ENCODE assay signal across 31 mouse cellular contexts in the genomic region with DNA sequence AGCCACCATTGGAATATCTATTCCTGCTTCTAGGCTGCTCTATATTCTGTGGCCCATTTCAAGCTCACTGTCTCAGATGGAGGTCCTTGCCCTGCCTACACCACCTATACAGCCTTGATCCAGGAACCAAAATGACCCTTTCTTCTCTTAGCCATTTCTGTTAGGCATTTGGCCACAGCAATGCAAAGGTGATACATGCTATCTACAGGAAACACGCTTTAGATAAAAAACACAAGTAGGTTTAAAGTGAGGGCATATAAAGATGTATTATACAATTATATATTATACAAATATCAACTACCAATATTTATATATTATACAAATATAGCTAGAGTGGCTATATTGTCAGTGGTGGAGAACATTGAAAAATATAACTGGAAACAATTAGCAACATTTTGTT.
"Had no signal": no experiment of that assay in that cellular context is flagged by ENCODE, and none has a peak within 500 bp of the region (broad histone marks: within the 10 kb centered on the region; RNA-seq: fewer than 3 reads in every experiment).

No protein-coding gene starts in this region.

- H3K9me3 ChIP-seq: limb, embryonic 12.5 days; limb, embryonic 13.5 days; limb, embryonic 15.5 days; liver, embryonic 12.5 days; liver, embryonic 13.5 days; liver, embryonic 15.5 days; lung, embryonic 15.5 days; megakaryocyte, embryonic 14.5 days; midbrain, embryonic 10.5 days; midbrain, embryonic 12.5 days; midbrain, embryonic 13.5 days; midbrain, embryonic 15.5 days; neural tube, embryonic 12.5 days had no signal

- H3K27ac ChIP-seq: limb, embryonic 12.5 days; limb, embryonic 13.5 days; limb, embryonic 15.5 days; liver, embryonic 12.5 days; liver, embryonic 13.5 days; liver, embryonic 14.5 days; liver, embryonic 15.5 days; lung, embryonic 15.5 days; macrophage; midbrain, embryonic 10.5 days; midbrain, embryonic 12.5 days; midbrain, embryonic 13.5 days; midbrain, embryonic 15.5 days; neural tube, embryonic 12.5 days had no signal

- H3K27me3 ChIP-seq: limb, embryonic 12.5 days; limb, embryonic 13.5 days; limb, embryonic 15.5 days; liver, embryonic 12.5 days; liver, embryonic 13.5 days; liver, embryonic 15.5 days; lung, embryonic 15.5 days; megakaryocyte, embryonic 14.5 days; midbrain, embryonic 12.5 days; midbrain, embryonic 13.5 days; midbrain, embryonic 15.5 days; neural tube, embryonic 12.5 days had no signal

- H3K4me2 ChIP-seq: limb, embryonic 12.5 days; limb, embryonic 13.5 days; limb, embryonic 15.5 days; liver, embryonic 11.5 days; liver, embryonic 12.5 days; liver, embryonic 13.5 days; liver, embryonic 15.5 days; lung, embryonic 14.5 days; lung, embryonic 15.5 days; midbrain, embryonic 11.5 days; midbrain, embryonic 12.5 days; midbrain, embryonic 13.5 days; midbrain, embryonic 15.5 days; neural tube, embryonic 12.5 days had no signal

- H3K36me3 ChIP-seq: limb, embryonic 12.5 days; limb, embryonic 13.5 days; limb, embryonic 15.5 days; liver, embryonic 12.5 days; liver, embryonic 13.5 days; liver, embryonic 15.5 days; lung, embryonic 15.5 days; midbrain, embryonic 10.5 days; midbrain, embryonic 12.5 days; midbrain, embryonic 13.5 days; midbrain, embryonic 15.5 days; neural tube, embryonic 12.5 days had no signal

- H3K9ac ChIP-seq: limb, embryonic 12.5 days; limb, embryonic 13.5 days; limb, embryonic 15.5 days; liver, embryonic 12.5 days; liver, embryonic 13.5 days; liver, embryonic 14.5 days; liver, embryonic 15.5 days; liver, postnatal 0 days; lung, embryonic 14.5 days; lung, embryonic 15.5 days; midbrain, embryonic 12.5 days; midbrain, embryonic 13.5 days; midbrain, embryonic 15.5 days; neural tube, embryonic 12.5 days had no signal

- H3K4me3 ChIP-seq: limb, embryonic 12.5 days; limb, embryonic 13.5 days; limb, embryonic 15.5 days; liver, embryonic 12.5 days; liver, embryonic 13.5 days; liver, embryonic 15.5 days; lung, embryonic 15.5 days; megakaryocyte, embryonic 14.5 days; midbrain, embryonic 10.5 days; midbrain, embryonic 12.5 days; midbrain, embryonic 13.5 days; midbrain, embryonic 15.5 days; myocyte; neural tube, embryonic 12.5 days had no signal

- DNase-seq: left cerebral cortex, postnatal 4 days; liver; liver, embryonic 13.5 days; liver, postnatal 0 days; lung, adult 18-20 months; lung, adult 2 months; lung, embryonic 14.5 days; lung, postnatal 10 days; lung, postnatal 14 days; lung, postnatal 36 days; lung, postnatal 4 days; midbrain, embryonic 14.5 days had no signal

- ATAC-seq: liver, embryonic 12.5 days; liver, postnatal 0 days; lung, postnatal 0 days; midbrain, embryonic 13.5 days; midbrain, embryonic 15.5 days; midbrain, embryonic 16.5 days had no signal

- H3K4me1 ChIP-seq: limb, embryonic 12.5 days; limb, embryonic 13.5 days; limb, embryonic 15.5 days; liver, embryonic 12.5 days; liver, embryonic 13.5 days; liver, embryonic 15.5 days; lung, embryonic 15.5 days; megakaryocyte, embryonic 14.5 days; midbrain, embryonic 10.5 days; midbrain, embryonic 12.5 days; midbrain, embryonic 13.5 days; midbrain, embryonic 15.5 days; neural tube, embryonic 12.5 days had no signal
